In genomic region chr17:27686395-27686794, GRCm38 (mm10) we compare ENCODE assay signal across 19 mouse cellular contexts. TPM values are rescaled to one million over a fixed set of nuclear protein-coding genes. Genes with fewer than 3 reads are reported as not detected.
DNase-seq lines count a peak whose midpoint lies in the region; ATAC-seq and TF ChIP-seq lines count a peak whose summit lies in the region.
"Had no signal": no experiment of that assay in that cellular context is flagged by ENCODE, and none has a peak within 500 bp of the region (broad histone marks: within the 10 kb centered on the region; RNA-seq: fewer than 3 reads in every experiment).

No protein-coding gene starts in this region.

- H3K4me2 ChIP-seq in hindbrain, embryonic 12.5 days (replicated peaks) = peak overlapping the region; percentile 61; the same call in 1 of the 2 replicates
- H3K4me2 ChIP-seq in midbrain, embryonic 14.5 days (ENCODE audit: low read length) = peak overlapping the region; percentile 94
- H3K4me2 ChIP-seq: liver, embryonic 15.5 days had no signal

- no peak overlapping the region for H3K9ac ChIP-seq in hindbrain, embryonic 12.5 days
- H3K9ac ChIP-seq in midbrain, embryonic 14.5 days (replicated peaks; ENCODE audit: low read length) = peak overlapping the region; percentile 75; the same call in 1 of the 2 replicates
- H3K9ac ChIP-seq: liver, embryonic 15.5 days had no signal

- ATAC-seq in hindbrain, embryonic 12.5 days (ENCODE audit: low FRiP score) = no peak
- no peak for ATAC-seq in midbrain, embryonic 14.5 days (ENCODE audit: low FRiP score, low TSS enrichment)
- no peak for ATAC-seq in granulocyte monocyte progenitor cell, adult 5-6 weeks (replicated peaks; ENCODE audit: poor library complexity, severe bottlenecking)
- ATAC-seq: CD4-positive, CD25-positive, alpha-beta regulatory T cell, adult 4 months had no signal

- H3K36me3 ChIP-seq in E14TG2a.4 (ENCODE audit: insufficient read depth, low read length) = no peaks in the 10 kb centered on the region
- no peaks in the 10 kb centered on the region for H3K36me3 ChIP-seq in embryonic facial prominence, embryonic 10.5 days (replicated peaks)
- H3K36me3 ChIP-seq in hindbrain, embryonic 12.5 days = no peaks in the 10 kb centered on the region
- no peaks in the 10 kb centered on the region for H3K36me3 ChIP-seq in midbrain, embryonic 14.5 days (ENCODE audit: control insufficient read depth, insufficient read depth, low read length)
- H3K36me3 ChIP-seq: heart, embryonic 12.5 days; liver, embryonic 15.5 days had no signal

- 0 out of 2 replicates have a peak overlapping the region, but pooled peaks have one; percentile 37 for H3K4me3 ChIP-seq in E14TG2a.4 (replicated peaks; ENCODE audit: low read length)
- peak overlapping the region; percentile 68 for H3K4me3 ChIP-seq in embryonic facial prominence, embryonic 10.5 days
- H3K4me3 ChIP-seq in hindbrain, embryonic 12.5 days = no peak overlapping the region
- H3K4me3 ChIP-seq in midbrain, embryonic 14.5 days (replicated peaks; ENCODE audit: low read depth, low read length) = peak overlapping the region; percentile 58
- H3K4me3 ChIP-seq: liver, embryonic 15.5 days had no signal

- WGBS in embryonic facial prominence, embryonic 10.5 days = 48% methylated on average over 5 of the region's 5 CpGs
- 30% methylated on average over 5 of the region's 5 CpGs for WGBS in hindbrain, embryonic 12.5 days
- 41% methylated on average over 5 of the region's 5 CpGs for WGBS in midbrain, embryonic 14.5 days

- peaks cover 76% of the 10 kb centered on the region for H3K4me1 ChIP-seq in E14TG2a.4 (replicated peaks; ENCODE audit: low read depth, low read length)
- peaks cover 42% of the 10 kb centered on the region for H3K4me1 ChIP-seq in embryonic facial prominence, embryonic 10.5 days
- peaks cover 32% of the 10 kb centered on the region for H3K4me1 ChIP-seq in hindbrain, embryonic 12.5 days
- 0 out of 2 replicates have a peak, but pooled peaks cover 16% of the 10 kb centered on the region for H3K4me1 ChIP-seq in midbrain, embryonic 14.5 days (ENCODE audit: control insufficient read depth, insufficient read depth, low read length)

- H3K27ac ChIP-seq in embryonic facial prominence, embryonic 10.5 days (replicated peaks) = 0 out of 2 replicates have a peak overlapping the region, but pooled peaks have one; percentile 72
- no peak overlapping the region for H3K27ac ChIP-seq in hindbrain, embryonic 12.5 days
- H3K27ac ChIP-seq in midbrain, embryonic 14.5 days (replicated peaks; ENCODE audit: low read depth, low read length) = no peak overlapping the region
- H3K27ac ChIP-seq: liver, embryonic 15.5 days had no signal

- peaks cover 54% of the 10 kb centered on the region for H3K27me3 ChIP-seq in E14TG2a.4 (ENCODE audit: insufficient read depth, low read length)
- peaks cover 65% of the 10 kb centered on the region for H3K27me3 ChIP-seq in embryonic facial prominence, embryonic 10.5 days (replicated peaks; ENCODE audit: low read depth, poor library complexity, severe bottlenecking)
- H3K27me3 ChIP-seq in hindbrain, embryonic 12.5 days = peaks cover 45% of the 10 kb centered on the region
- no peaks in the 10 kb centered on the region for H3K27me3 ChIP-seq in midbrain, embryonic 14.5 days (ENCODE audit: control insufficient read depth, insufficient read depth, low read length)

- no peak for DNase-seq in embryonic facial prominence, embryonic 10.5 days (ENCODE audit: low spot score)
- DNase-seq in midbrain, embryonic 14.5 days = no peak
- DNase-seq in frontal cortex, adult 2 months (ENCODE audit: extremely low spot score in 1 of 2, low spot score in 1 of 2) = no peak
- no peak for DNase-seq in layer of hippocampus, adult 11-12 months (ENCODE audit: low spot score)
- no peak for DNase-seq in kidney, adult 18-20 months
- DNase-seq: gastrocnemius, postnatal 25 days; heart, postnatal 4 days; kidney, adult 8-10 months; layer of hippocampus, adult 9-11 months; lung, postnatal 14 days; thymus, postnatal 4 days had no signal

- TF ChIP-seq CTCF in E14TG2a.4 (conservative IDR thresholded peaks at IDR 0.05; ENCODE audit: low read length) = no peak

- H3K9me3 ChIP-seq in E14TG2a.4 (ENCODE audit: low read length) = no peaks in the 10 kb centered on the region
- no peaks in the 10 kb centered on the region for H3K9me3 ChIP-seq in embryonic facial prominence, embryonic 10.5 days
- H3K9me3 ChIP-seq in hindbrain, embryonic 12.5 days (replicated peaks) = no peaks in the 10 kb centered on the region
- no peaks in the 10 kb centered on the region for H3K9me3 ChIP-seq in midbrain, embryonic 14.5 days (ENCODE audit: control insufficient read depth, low read length)
- H3K9me3 ChIP-seq: heart, embryonic 12.5 days; liver, embryonic 15.5 days had no signal

RNA-seq across cellular contexts. Expression of gene Pacsin1, which starts 31.1 kb away (rescaled TPM):
- polyA plus RNA-seq in embryonic facial prominence, embryonic 10.5 days (2016; fragmentation: Nextera tagmentation; extraction: Ambion mirVana) = 5.2 and 6.9 TPM in 2 replicates
- 11.0 and 13.4 TPM in 2 replicates for polyA plus RNA-seq in hindbrain, embryonic 12.5 days (2016; fragmentation: Nextera tagmentation; extraction: Ambion mirVana)
- polyA plus RNA-seq in midbrain, embryonic 14.5 days (2014; fragmentation: Nextera tagmentation; extraction: Ambion mirVana) = 33.0 and 42.1 TPM in 2 replicates
- total RNA-seq in granulocyte monocyte progenitor cell, adult 5-6 weeks (2014; fragmentation: Nextera tagmentation) = not detected in 2 replicates
- total RNA-seq in granulocyte monocyte progenitor cell, adult 5-6 weeks (2017) = 0.43 TPM in 1 of 2 replicates, not detected in the other
- 270 and 282 TPM in 2 replicates for polyA plus RNA-seq in frontal cortex, adult 2 months (2012; rRNA removed)

RNA-seq across cellular contexts. Expression of gene Spdef, which starts 42.4 kb away (rescaled TPM):
- polyA plus RNA-seq in embryonic facial prominence, embryonic 10.5 days (2016; fragmentation: Nextera tagmentation; extraction: Ambion mirVana) = 0.15 and 0.43 TPM in 2 replicates
- polyA plus RNA-seq in hindbrain, embryonic 12.5 days (2016; fragmentation: Nextera tagmentation; extraction: Ambion mirVana) = 0.35 and 0.48 TPM in 2 replicates
- polyA plus RNA-seq in midbrain, embryonic 14.5 days (2014; fragmentation: Nextera tagmentation; extraction: Ambion mirVana) = 1.5 and 2.7 TPM in 2 replicates
- not detected in 2 replicates for total RNA-seq in granulocyte monocyte progenitor cell, adult 5-6 weeks (2014; fragmentation: Nextera tagmentation)
- not detected in 2 replicates for total RNA-seq in granulocyte monocyte progenitor cell, adult 5-6 weeks (2017)
- polyA plus RNA-seq in frontal cortex, adult 2 months (2012; rRNA removed) = 0.80 and 0.95 TPM in 2 replicates
- polyA plus RNA-seq: CD4-positive, CD25-positive, alpha-beta regulatory T cell, adult 4 months; liver, embryonic 15.5 days had no signal

RNA-seq across cellular contexts. Expression of gene Rps10, which starts 49.9 kb away (rescaled TPM):
- polyA plus RNA-seq in embryonic facial prominence, embryonic 10.5 days (2016; fragmentation: Nextera tagmentation; extraction: Ambion mirVana) = 906 and 913 TPM in 2 replicates
- polyA plus RNA-seq in hindbrain, embryonic 12.5 days (2016; fragmentation: Nextera tagmentation; extraction: Ambion mirVana) = 618 and 712 TPM in 2 replicates
- 563 and 615 TPM in 2 replicates for polyA plus RNA-seq in midbrain, embryonic 14.5 days (2014; fragmentation: Nextera tagmentation; extraction: Ambion mirVana)
- 2,240 and 2,398 TPM in 2 replicates for total RNA-seq in granulocyte monocyte progenitor cell, adult 5-6 weeks (2014; fragmentation: Nextera tagmentation)
- total RNA-seq in granulocyte monocyte progenitor cell, adult 5-6 weeks (2017) = 2,059 and 2,173 TPM in 2 replicates
- 567 and 606 TPM in 2 replicates for polyA plus RNA-seq in frontal cortex, adult 2 months (2012; rRNA removed)

RNA-seq across cellular contexts. Expression of gene RPS10-NUDT3, which starts 51.4 kb away (rescaled TPM):
- not detected in 2 replicates for polyA plus RNA-seq in embryonic facial prominence, embryonic 10.5 days (2016; fragmentation: Nextera tagmentation; extraction: Ambion mirVana)
- polyA plus RNA-seq in hindbrain, embryonic 12.5 days (2016; fragmentation: Nextera tagmentation; extraction: Ambion mirVana) = not detected in 2 replicates
- polyA plus RNA-seq in midbrain, embryonic 14.5 days (2014; fragmentation: Nextera tagmentation; extraction: Ambion mirVana) = not detected in 2 replicates
- total RNA-seq in granulocyte monocyte progenitor cell, adult 5-6 weeks (2014; fragmentation: Nextera tagmentation) = not detected in 2 replicates
- total RNA-seq in granulocyte monocyte progenitor cell, adult 5-6 weeks (2017) = not detected in 2 replicates
- 0.20 TPM in 1 of 2 replicates, not detected in the other for polyA plus RNA-seq in frontal cortex, adult 2 months (2012; rRNA removed)
- total RNA-seq: gastrocnemius, postnatal 25 days; heart, postnatal 4 days; left cerebral cortex, postnatal 36 days had no signal
- polyA plus RNA-seq: CD4-positive, CD25-positive, alpha-beta regulatory T cell, adult 4 months; heart, embryonic 12.5 days; liver, embryonic 15.5 days; spleen, adult 2 months had no signal
